Mouse (Mus musculus): ENCODE results near the gene Ggcx. TPM values are rescaled to one million over a fixed set of nuclear protein-coding genes. Genes with fewer than 3 reads are reported as not detected.

Ggcx gene
- polyA plus RNA-seq, 1 experiment = 17.5 TPM

DNA sequence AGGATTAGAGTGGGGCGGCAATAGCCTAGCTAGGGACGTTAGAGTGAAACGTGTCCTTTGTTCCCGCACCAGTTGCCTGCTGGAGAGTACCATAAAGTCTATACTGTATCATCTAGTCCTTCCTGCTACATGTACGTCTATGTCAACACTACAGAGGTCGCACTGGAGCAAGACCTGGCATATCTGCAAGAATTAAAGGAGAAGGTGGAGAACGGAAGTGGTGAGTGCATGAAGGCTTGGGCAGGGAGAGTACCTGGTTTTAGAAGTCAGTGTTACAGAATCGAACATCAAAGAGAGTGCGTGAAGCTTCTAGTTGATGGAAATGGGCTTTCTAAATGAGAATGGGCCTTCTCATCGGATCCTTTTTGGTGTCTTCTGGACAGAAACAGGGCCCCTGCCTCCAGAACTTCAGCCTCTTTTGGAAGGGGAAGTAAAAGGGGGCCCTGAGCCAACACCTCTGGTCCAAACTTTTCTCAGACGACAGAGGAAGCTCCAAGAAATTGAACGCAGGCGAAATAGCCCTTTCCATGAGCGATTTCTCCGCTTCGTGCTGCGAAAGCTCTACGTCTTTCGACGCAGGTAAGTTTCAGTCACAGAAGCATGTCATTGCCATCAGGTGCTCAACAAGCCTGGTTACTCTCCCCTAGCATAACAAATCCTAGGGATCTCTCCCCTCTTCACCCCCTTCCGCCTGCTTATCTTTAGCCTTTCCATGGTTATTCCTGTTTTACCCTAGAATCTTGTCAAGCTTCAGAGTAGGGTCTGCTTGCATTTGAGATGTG is 15.1 kb downstream of the Ggcx start:
- no peak overlapping the region for H3ac ChIP-seq (ENCODE audit: control insufficient read depth, insufficient read length)
- H3K27me3 ChIP-seq (ENCODE audit: control insufficient read depth, insufficient read depth, insufficient read length) = no peaks in the 10 kb centered on the region
- peaks cover 44% of the 10 kb centered on the region for H3K36me3 ChIP-seq (ENCODE audit: control insufficient read depth, insufficient read depth)
- no peak overlapping the region for H3K4me3 ChIP-seq
- TF ChIP-seq POLR2AphosphoS2 (IDR thresholded peaks at IDR 0.05; ENCODE audit: insufficient read length, low read depth) = peak; percentile 93
- TF ChIP-seq TCF12 (IDR thresholded peaks at IDR 0.05; ENCODE audit: insufficient read depth, poor library complexity, severe bottlenecking) = no peak
- TF ChIP-seq SRF (IDR thresholded peaks at IDR 0.05; ENCODE audit: control insufficient read depth, insufficient read length, low read depth) = no peak
- H3K4me2 ChIP-seq (ENCODE audit: low read depth) = no peak overlapping the region
- H3K79me2 ChIP-seq (ENCODE audit: control insufficient read depth, insufficient read depth) = no peaks in the 10 kb centered on the region

DNA sequence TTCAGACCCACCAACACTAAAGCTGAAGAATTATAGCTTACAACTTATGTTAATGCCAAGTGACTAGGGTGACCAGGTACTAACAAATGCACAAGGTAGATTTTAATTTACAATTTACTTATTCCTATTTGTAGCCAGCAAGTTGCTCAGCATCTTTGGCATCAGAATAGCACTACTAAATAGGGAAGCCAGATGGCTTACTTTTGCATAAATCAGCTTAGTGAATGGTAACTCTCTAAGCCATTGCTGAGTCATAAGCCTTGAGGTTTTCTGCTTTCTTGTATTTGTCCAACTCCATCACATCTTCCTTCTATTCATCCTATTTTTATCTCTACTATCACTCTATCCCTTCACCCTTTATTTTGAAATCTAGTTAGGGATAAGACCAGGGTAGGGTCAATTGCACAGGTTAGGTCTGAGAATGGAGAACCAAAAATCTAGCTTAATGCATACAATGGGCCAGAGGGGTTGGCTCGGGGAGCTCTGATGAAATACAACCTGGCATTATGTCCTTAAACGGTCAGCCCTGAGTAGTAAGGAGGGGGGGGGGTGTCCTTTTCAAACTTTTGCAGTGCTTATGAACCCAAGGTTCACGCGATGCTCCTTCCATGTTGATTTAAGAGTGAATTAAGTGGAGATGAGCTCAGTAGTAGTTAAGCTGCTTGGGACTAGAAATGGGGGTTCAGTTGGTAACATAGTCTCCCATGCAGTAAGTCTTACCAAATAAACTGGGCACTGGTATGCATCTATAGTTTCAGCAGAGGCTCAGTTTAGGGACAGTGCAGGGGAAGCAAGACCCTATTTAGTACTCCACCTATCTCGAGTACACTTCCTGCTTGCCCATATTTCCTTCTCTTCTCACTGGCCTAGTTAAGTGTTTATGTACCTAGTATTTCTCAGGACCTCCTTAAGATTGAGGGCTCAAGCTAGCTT is 17.1 kb downstream of the Ggcx start:
- Histone ChIP-seq H3ac (ENCODE audit: control insufficient read depth, insufficient read length) (no peak overlapping the region), H3K36me3 (ENCODE audit: control insufficient read depth, insufficient read depth) (peaks cover 53% of the 10 kb centered on the region), H3K79me2 (ENCODE audit: control insufficient read depth, insufficient read depth) (peaks cover 14% of the 10 kb centered on the region), H3K4me3 (no peak overlapping the region), H3K27me3 (ENCODE audit: control insufficient read depth, insufficient read depth, insufficient read length) (no peaks in the 10 kb centered on the region), H3K4me2 (ENCODE audit: low read depth) (no peak overlapping the region)
- peak; percentile 75 for TF ChIP-seq POLR2AphosphoS2 (IDR thresholded peaks at IDR 0.05; ENCODE audit: insufficient read length, low read depth)
- TF ChIP-seq E2F4 (IDR thresholded peaks at IDR 0.05; ENCODE audit: insufficient read depth) = no peak

DNA sequence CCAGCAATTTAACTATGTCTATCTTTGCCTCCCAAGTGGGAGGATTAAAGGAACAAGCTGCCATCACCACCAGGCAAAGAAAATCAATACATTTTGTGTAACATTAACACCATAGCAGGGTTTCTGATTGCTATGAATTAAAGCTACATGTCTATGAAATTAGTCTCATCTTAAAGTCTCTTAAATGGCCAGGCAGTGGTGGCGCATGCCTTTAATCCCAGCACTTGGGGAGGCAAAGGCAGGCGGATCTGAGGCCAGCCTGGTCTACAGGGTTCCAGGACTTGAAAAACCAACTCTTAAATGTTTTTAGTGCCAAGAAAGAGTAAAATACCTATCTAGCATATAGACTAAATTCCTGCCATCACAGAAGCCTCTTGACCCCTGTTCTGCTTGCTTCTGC is 18.0 kb downstream of the Ggcx start:
- Histone ChIP-seq H3ac (ENCODE audit: control insufficient read depth, insufficient read length) (no peak overlapping the region), H3K4me2 (ENCODE audit: low read depth) (no peak overlapping the region), H3K4me3 (no peak overlapping the region), H3K79me2 (ENCODE audit: control insufficient read depth, insufficient read depth) (peaks cover 23% of the 10 kb centered on the region), H3K27me3 (ENCODE audit: control insufficient read depth, insufficient read depth, insufficient read length) (no peaks in the 10 kb centered on the region), H3K36me3 (ENCODE audit: control insufficient read depth, insufficient read depth) (peaks cover 61% of the 10 kb centered on the region)
- TF ChIP-seq TCF12 (IDR thresholded peaks at IDR 0.05; ENCODE audit: insufficient read depth, poor library complexity, severe bottlenecking) (no peak), POLR2A (IDR thresholded peaks at IDR 0.05; ENCODE audit: insufficient read length, low read depth) (no peak), CEBPB (IDR thresholded peaks at IDR 0.05; ENCODE audit: insufficient read depth, poor library complexity, severe bottlenecking) (no peak), TCF3 (IDR thresholded peaks at IDR 0.05; ENCODE audit: insufficient read length, low read depth) (no peak), MYOG (IDR thresholded peaks at IDR 0.05; ENCODE audit: control insufficient read depth in 1 of 3, insufficient read depth in 1 of 3, insufficient read length in 2 of 3, low read depth in 2 of 3) (no peak), E2F4 (IDR thresholded peaks at IDR 0.05; ENCODE audit: insufficient read depth) (no peak), POLR2AphosphoS2 (IDR thresholded peaks at IDR 0.05; ENCODE audit: insufficient read length, low read depth) (peak; percentile 26), MYOD1 (IDR thresholded peaks at IDR 0.05; ENCODE audit: control insufficient read depth in 1 of 3, insufficient read length in 2 of 3, low read depth in 2 of 3) (no peak)

DNA sequence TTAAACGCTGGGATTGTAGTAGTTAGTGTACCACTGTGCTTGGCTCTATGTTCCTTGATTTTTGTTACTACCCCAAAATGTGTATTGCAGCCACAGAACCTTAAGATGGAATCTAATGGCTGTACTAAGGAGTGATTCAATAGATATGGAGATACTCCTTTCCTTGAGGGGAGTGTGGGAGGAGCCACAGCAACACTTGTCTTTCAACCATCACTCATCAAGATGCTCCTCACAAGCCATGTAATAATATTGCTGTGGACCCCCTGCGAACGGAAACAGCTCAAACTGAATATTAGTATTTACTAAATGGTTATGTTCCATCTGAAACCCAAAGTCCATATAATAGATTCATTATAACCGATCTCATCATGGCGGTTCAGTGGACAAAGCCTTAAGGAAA is 24.1 kb downstream of the Ggcx start:
- H3ac ChIP-seq (ENCODE audit: control insufficient read depth, insufficient read length) = peak overlapping the region; percentile 96
- H3K36me3 ChIP-seq (ENCODE audit: control insufficient read depth, insufficient read depth) = peaks cover 50% of the 10 kb centered on the region
- peak overlapping the region; percentile 77 for H3K4me3 ChIP-seq
- H3K4me2 ChIP-seq (ENCODE audit: low read depth) = peak overlapping the region; percentile 81
- TF ChIP-seq USF1 (IDR thresholded peaks at IDR 0.05; ENCODE audit: low read depth) = no peak
- no peak for TF ChIP-seq POLR2A (IDR thresholded peaks at IDR 0.05; ENCODE audit: insufficient read length, low read depth)
- no peak for TF ChIP-seq TCF3 (IDR thresholded peaks at IDR 0.05; ENCODE audit: insufficient read length, low read depth)
- TF ChIP-seq TCF12 (IDR thresholded peaks at IDR 0.05; ENCODE audit: insufficient read depth, poor library complexity, severe bottlenecking) = no peak
- TF ChIP-seq POLR2AphosphoS2 (IDR thresholded peaks at IDR 0.05; ENCODE audit: insufficient read length, low read depth) = no peak
- TF ChIP-seq SRF (IDR thresholded peaks at IDR 0.05; ENCODE audit: control insufficient read depth, insufficient read length, low read depth) = no peak
- no peak for TF ChIP-seq MYOG (IDR thresholded peaks at IDR 0.05; ENCODE audit: control insufficient read depth in 1 of 3, insufficient read depth in 1 of 3, insufficient read length in 2 of 3, low read depth in 2 of 3)
- no peaks in the 10 kb centered on the region for H3K27me3 ChIP-seq (ENCODE audit: control insufficient read depth, insufficient read depth, insufficient read length)
- peaks cover 40% of the 10 kb centered on the region for H3K79me2 ChIP-seq (ENCODE audit: control insufficient read depth, insufficient read depth)

DNA sequence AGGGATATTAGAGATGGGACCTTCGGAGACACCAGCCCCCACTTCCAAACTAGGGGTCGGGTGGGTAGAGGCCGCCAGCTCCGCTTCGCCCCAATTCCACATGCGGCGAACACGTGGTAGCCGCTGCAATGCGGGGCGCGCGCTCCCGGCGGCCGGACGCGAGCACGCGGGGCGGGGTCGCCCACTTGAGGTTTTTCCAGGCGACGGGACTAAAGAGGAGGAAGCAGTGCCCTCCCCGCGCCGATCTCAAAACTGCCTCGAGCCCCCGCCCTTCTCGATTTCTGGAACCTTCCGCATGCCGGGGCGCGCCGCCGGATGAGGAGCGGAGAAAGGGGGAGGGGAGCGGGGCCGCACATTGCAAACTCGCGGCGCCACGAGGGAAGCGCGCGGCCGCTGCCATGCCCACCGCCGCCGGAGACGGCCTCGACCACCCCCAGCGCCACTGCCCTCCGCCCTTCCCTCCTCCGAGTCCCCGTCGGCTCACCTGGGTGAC is 24.8 kb downstream of the Ggcx start:
- Histone ChIP-seq H3K79me2 (ENCODE audit: control insufficient read depth, insufficient read depth) (peaks cover 40% of the 10 kb centered on the region), H3K27me3 (ENCODE audit: control insufficient read depth, insufficient read depth, insufficient read length) (no peaks in the 10 kb centered on the region), H3K36me3 (ENCODE audit: control insufficient read depth, insufficient read depth) (peaks cover 43% of the 10 kb centered on the region), H3K4me2 (ENCODE audit: low read depth) (peak overlapping the region; percentile 81), H3K4me3 (peak overlapping the region; percentile 77), H3ac (ENCODE audit: control insufficient read depth, insufficient read length) (peak overlapping the region; percentile 96)
- TF ChIP-seq POLR2A (IDR thresholded peaks at IDR 0.05; ENCODE audit: insufficient read length, low read depth) (peak; percentile 32), MYOD1 (IDR thresholded peaks at IDR 0.05; ENCODE audit: control insufficient read depth in 1 of 3, insufficient read length in 2 of 3, low read depth in 2 of 3) (peak in 1 of 3 experiments; percentile 1), MYOG (IDR thresholded peaks at IDR 0.05; ENCODE audit: control insufficient read depth in 1 of 3, insufficient read depth in 1 of 3, insufficient read length in 2 of 3, low read depth in 2 of 3) (no peak)

Data from myocyte (in vitro differentiated cells).